Mouse (Mus musculus) heart, embryonic 16.5 days (tissue): Measurements from ENCODE around the gene Gpm6b. TPM values are rescaled to one million over a fixed set of nuclear protein-coding genes. Genes with fewer than 3 reads are reported as not detected.

ENCODE experiments used
- ATAC-seq: fragments of 200-750 bp; cut with Nextera tagmentation; replicated peaks from 2 replicates; pipeline ENCODE4 v1.8.0; 2017; ENCODE audit warnings: moderate number of reproducible peaks; ENCODE audit not compliant: insufficient read depth, low FRiP score; ENCODE audit errors: extremely low read depth
- H3K27ac ChIP-seq: fragments of 300-500 bp; sonication (generic); 2 replicates; pipeline ENCODE4 v1.5.1; 2014; ENCODE audit warnings: mild to moderate bottlenecking, low read length, control low read depth, moderate library complexity
- H3K27me3 ChIP-seq: fragments of 300-500 bp; sonication (generic); 2 replicates; pipeline ENCODE4 v1.6.1; 2014; ENCODE audit warnings: low read length, mixed read lengths; ENCODE audit not compliant: control insufficient read depth, insufficient read depth
- H3K36me3 ChIP-seq: fragments of 300-500 bp; sonication (generic); 2 replicates; pipeline ENCODE4 v1.6.1; 2014; ENCODE audit not compliant: control insufficient read depth, insufficient read depth
- H3K4me1 ChIP-seq: fragments of 300-500 bp; sonication (generic); 2 replicates; pipeline ENCODE4 v1.6.1; 2014; ENCODE audit warnings: low read length, mixed read lengths; ENCODE audit not compliant: control insufficient read depth, insufficient read depth
- H3K4me2 ChIP-seq: fragments of 300-500 bp; sonication (generic); 2 replicates; pipeline ENCODE4 v1.6.1; 2014; ENCODE audit warnings: low read depth, mild to moderate bottlenecking, control low read depth, low read length
- H3K4me3 ChIP-seq: fragments of 300-500 bp; sonication (generic); 2 replicates; pipeline ENCODE4 v1.5.1; 2014; ENCODE audit warnings: mild to moderate bottlenecking, control low read depth, low read length
- H3K9ac ChIP-seq: fragments of 300-500 bp; sonication (generic); 2 replicates; pipeline ENCODE4 v1.6.1; 2014; ENCODE audit warnings: low read length, control low read depth
- H3K9me3 ChIP-seq: fragments of 300-500 bp; sonication (generic); replicated peaks from 2 replicates; pipeline ENCODE4 v1.6.1; 2016; ENCODE audit warnings: low read length; ENCODE audit not compliant: control insufficient read depth
- WGBS: fragments of 180-500 bp; shearing (Covaris S2); extraction: QIAGEN DNeasy Blood & Tissue Kit; methylation state at CpG from one replicate; pipeline ENCODE4 v1.1.7; 2014; 5-methylcytosine and 5-hydroxymethylcytosine counted together
- polyA plus RNA-seq: library from polyadenylated mRNA; unstranded; fragments of >200 nt; fragmentation: Nextera tagmentation; extraction: Ambion mirVana; gene quantifications from 2 replicates; pipeline ENCODE4 v1.2.1, GENCODE M21; 2015

Gpm6b gene
- polyA plus RNA-seq, 1 experiment from 2014 or later: 6.5 TPM

DNA sequence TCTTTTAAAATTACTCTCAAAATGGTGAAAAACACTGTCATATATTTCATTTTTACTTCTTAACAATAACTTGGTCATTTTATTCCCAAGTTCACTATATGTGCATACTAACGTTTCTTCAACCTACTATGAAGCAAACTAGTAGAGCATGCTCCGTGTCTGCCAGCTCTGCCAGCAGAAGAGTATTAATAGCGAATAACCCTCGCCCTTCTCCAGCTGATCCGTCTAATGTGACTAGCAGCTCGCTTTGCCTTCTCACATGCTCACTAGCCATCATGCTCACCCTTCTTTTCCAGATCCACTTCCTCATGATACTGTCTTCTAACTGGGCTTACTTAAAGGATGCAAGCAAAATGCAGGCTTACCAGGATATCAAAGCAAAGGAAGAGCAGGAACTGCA lies 147.9 kb downstream of the Gpm6b start:
- Histone ChIP-seq H3K4me1 (no peaks in the 10 kb centered on the region), H3K4me3 (no peak overlapping the region), H3K4me2 (no peak overlapping the region), H3K9ac (no peak overlapping the region), H3K27me3 (no peaks in the 10 kb centered on the region), H3K27ac (no peak overlapping the region), H3K9me3 (no peaks in the 10 kb centered on the region), H3K36me3 (no peaks in the 10 kb centered on the region)
- ATAC-seq: no peak
- 79% methylated on average over 6 of the region's 6 CpGs for WGBS

DNA sequence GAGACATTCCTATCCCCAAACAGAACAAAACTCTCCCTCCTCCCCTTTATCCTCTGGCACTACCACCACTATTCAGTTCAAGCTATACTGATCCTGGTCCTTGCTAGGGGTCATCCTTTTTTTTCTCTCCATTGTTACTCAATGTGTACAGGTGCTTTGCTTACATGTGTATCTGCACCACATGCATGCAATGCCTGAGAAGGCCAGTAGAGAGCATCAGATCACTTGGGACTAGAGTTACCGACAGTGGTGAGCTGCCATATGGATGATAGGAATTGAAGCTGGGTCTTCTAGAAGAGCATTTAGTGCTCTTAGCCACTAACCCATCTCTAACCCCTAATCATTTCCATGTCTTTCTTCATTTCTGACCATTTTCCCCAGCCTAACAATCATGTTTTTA lies 155.0 kb downstream of the Gpm6b start:
- H3K27ac ChIP-seq: no peak overlapping the region
- H3K4me2 ChIP-seq: no peak overlapping the region
- WGBS: 67% methylated on average over 1 of the region's 1 CpGs
- no peak overlapping the region for H3K4me3 ChIP-seq
- no peaks in the 10 kb centered on the region for H3K9me3 ChIP-seq
- no peaks in the 10 kb centered on the region for H3K27me3 ChIP-seq
- peaks cover 2% of the 10 kb centered on the region; the same call in 1 of the 2 replicates for H3K36me3 ChIP-seq
- no peaks in the 10 kb centered on the region for H3K4me1 ChIP-seq
- no peak overlapping the region for H3K9ac ChIP-seq
- ATAC-seq: no peak

GRCm38 (mm10) chrX:166407865-166408264 lies 169.2 kb downstream of the Gpm6b start:
- Histone ChIP-seq H3K9ac (no peak overlapping the region), H3K27me3 (no peaks in the 10 kb centered on the region), H3K27ac (no peak overlapping the region), H3K9me3 (no peaks in the 10 kb centered on the region), H3K4me3 (no peak overlapping the region), H3K4me2 (no peak overlapping the region), H3K4me1 (no peaks in the 10 kb centered on the region), H3K36me3 (peaks cover 8% of the 10 kb centered on the region)
- no peak for ATAC-seq

- 74% methylated on average over 4 of the region's 6 CpGs for WGBS
- H3K4me3 ChIP-seq: no peak overlapping the region
Observed at GRCm38 (mm10) chrX:166416196-166416595, 177.5 kb downstream of the Gpm6b start.

DNA sequence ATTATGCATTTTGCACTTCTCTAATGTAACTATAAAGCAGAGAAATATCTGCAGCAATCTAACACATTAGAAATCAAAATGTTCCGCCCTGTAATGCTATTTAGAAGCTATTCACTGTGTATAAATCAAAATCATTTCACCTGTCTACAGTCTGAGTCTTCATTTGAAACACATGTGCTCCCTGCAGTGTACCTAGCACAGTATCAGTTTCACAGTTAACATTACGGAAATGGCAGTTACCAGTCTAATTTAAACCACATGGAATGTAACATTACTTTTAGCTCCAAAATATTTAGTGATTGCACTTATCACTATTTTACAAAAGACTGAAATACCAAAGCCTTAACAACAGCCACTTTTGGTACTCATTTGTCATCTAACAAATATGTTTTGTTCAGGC lies 196.1 kb downstream of the Gpm6b start:
- ATAC-seq: no peak
- H3K9ac ChIP-seq: no peak overlapping the region
- H3K4me1 ChIP-seq: peaks cover 2% of the 10 kb centered on the region; the same call in 1 of the 2 replicates
- no peak overlapping the region for H3K27ac ChIP-seq
- H3K36me3 ChIP-seq: no peaks in the 10 kb centered on the region; the same call in 1 of the 2 replicates
- no peak overlapping the region for H3K4me2 ChIP-seq
- H3K9me3 ChIP-seq: no peaks in the 10 kb centered on the region
- no peak overlapping the region for H3K4me3 ChIP-seq
- no peaks in the 10 kb centered on the region for H3K27me3 ChIP-seq
- 79% methylated on average over 2 of the region's 2 CpGs for WGBS

More at GRCm38 (mm10) chrX:166416196-166416595, 177.5 kb downstream of the Gpm6b start:
- H3K36me3 ChIP-seq: no peaks in the 10 kb centered on the region
- H3K4me2 ChIP-seq: no peak overlapping the region
- H3K4me1 ChIP-seq: no peaks in the 10 kb centered on the region
- no peak for ATAC-seq
- no peak overlapping the region for H3K9ac ChIP-seq
- H3K27ac ChIP-seq: no peak overlapping the region
- H3K9me3 ChIP-seq: no peaks in the 10 kb centered on the region
- H3K27me3 ChIP-seq: no peaks in the 10 kb centered on the region

Other genes with a start within 250 kb of the Gpm6b start
- gene Gemin8, start 68.5 kb upstream of the Gpm6b start, polyA plus RNA-seq: 6.8 and 7.6 TPM in 2 replicates
- gene Trappc2, start 201.7 kb downstream of the Gpm6b start, polyA plus RNA-seq: 36.5 and 40.8 TPM in 2 replicates
- gene Ofd1, start 201.8 kb downstream of the Gpm6b start, polyA plus RNA-seq: 3.8 and 4.3 TPM in 2 replicates
- gene Rab9, start 241.0 kb downstream of the Gpm6b start, polyA plus RNA-seq: 30.7 and 33.1 TPM in 2 replicates